Mouse (Mus musculus): ENCODE results near the gene Gm29776.

Gm29776 gene

GRCm38 (mm10) chr14:54709054-54709453 is 10.4 kb upstream of the Gm29776 start:
- DNase-seq (ENCODE audit: low spot score in 2 of 2), result no peak

GRCm38 (mm10) chr14:54706589-54707320 is 8.1 kb upstream of the Gm29776 start:
- DNase-seq (ENCODE audit: low spot score in 2 of 2), result no peak

GRCm38 (mm10) chr14:54705844-54706243 is 7.2 kb upstream of the Gm29776 start:
- DNase-seq (ENCODE audit: low spot score in 2 of 2), result no peak

GRCm38 (mm10) chr14:54703207-54703606 is 4.6 kb upstream of the Gm29776 start:
- no peak for DNase-seq (ENCODE audit: low spot score in 2 of 2)

- peak in 1 of 2 experiments; percentile 67 for DNase-seq (ENCODE audit: low spot score in 2 of 2)
These were observed 2.7 kb upstream of the Gm29776 start for GRCm38 (mm10) chr14:54701298-54701697.

GRCm38 (mm10) chr14:54699586-54699985 is 953 bp upstream of the Gm29776 start:
- DNase-seq (ENCODE audit: low spot score in 2 of 2), result no peak

- DNase-seq (ENCODE audit: low spot score in 2 of 2), result no peak
These were observed 1.9 kb downstream of the Gm29776 start for GRCm38 (mm10) chr14:54696752-54697151.

GRCm38 (mm10) chr14:54695042-54695441 is 3.6 kb downstream of the Gm29776 start:
- no peak for DNase-seq (ENCODE audit: low spot score in 2 of 2)

- DNase-seq (ENCODE audit: low spot score in 2 of 2), result no peak
These were observed 11.4 kb downstream of the Gm29776 start for GRCm38 (mm10) chr14:54687251-54687650.

- DNase-seq (ENCODE audit: low spot score in 2 of 2), result peak; percentile 99 to 100
These were observed 12.0 kb downstream of the Gm29776 start, which contains the start of gene Acin1 for GRCm38 (mm10) chr14:54686522-54687143. Gene Acin1 (minus strand): TSS chr14:54686931.

- DNase-seq (ENCODE audit: low spot score in 2 of 2), result no peak
These were observed 12.5 kb downstream of the Gm29776 start, which contains the start of gene 1700123O20Rik for GRCm38 (mm10) chr14:54686063-54686521. Gene 1700123O20Rik (plus strand): TSS chr14:54686216.

- DNase-seq (ENCODE audit: low spot score in 2 of 2), result no peak
These were observed 13.2 kb downstream of the Gm29776 start for GRCm38 (mm10) chr14:54685471-54685870.

- DNase-seq (ENCODE audit: low spot score in 2 of 2), result no peak
These were observed 16.2 kb downstream of the Gm29776 start for GRCm38 (mm10) chr14:54682396-54682795.

GRCm38 (mm10) chr14:54678657-54679304 is 19.9 kb downstream of the Gm29776 start:
- DNase-seq (ENCODE audit: low spot score in 2 of 2), result no peak

- DNase-seq (ENCODE audit: low spot score in 2 of 2), result no peak
These were observed 22.3 kb downstream of the Gm29776 start for GRCm38 (mm10) chr14:54676290-54676689.

GRCm38 (mm10) chr14:54674317-54674716 is 24.3 kb downstream of the Gm29776 start:
- no peak for DNase-seq (ENCODE audit: low spot score in 2 of 2)

GRCm38 (mm10) chr14:54669381-54669780 is 29.3 kb downstream of the Gm29776 start:
- peak in 1 of 2 experiments; percentile 58 for DNase-seq (ENCODE audit: low spot score in 2 of 2)

- DNase-seq (ENCODE audit: low spot score in 2 of 2), result peak; percentile 59 to 73
These were observed 34.0 kb downstream of the Gm29776 start for GRCm38 (mm10) chr14:54664477-54665222.

GRCm38 (mm10) chr14:54660009-54660408 is 38.6 kb downstream of the Gm29776 start:
- DNase-seq (ENCODE audit: low spot score in 2 of 2), result no peak

- DNase-seq (ENCODE audit: low spot score in 2 of 2), result peak; percentile 59 to 84
These were observed 45.1 kb downstream of the Gm29776 start for GRCm38 (mm10) chr14:54653496-54653895.

- DNase-seq (ENCODE audit: low spot score in 2 of 2), result no peak
These were observed 45.8 kb downstream of the Gm29776 start for GRCm38 (mm10) chr14:54652787-54653186.

- DNase-seq (ENCODE audit: low spot score in 2 of 2), result no peak
These were observed 47.1 kb downstream of the Gm29776 start for GRCm38 (mm10) chr14:54651556-54651955.
